ENCODE assay signal across 9 mouse cellular contexts in genomic region chr13:54331825-54332675, GRCm38 (mm10). TPM values are rescaled to one million over a fixed set of nuclear protein-coding genes. Genes with fewer than 3 reads are reported as not detected.
DNase-seq lines count a peak whose midpoint lies in the region; ATAC-seq lines count a peak whose summit lies in the region.
"Had no signal": no experiment of that assay in that cellular context is flagged by ENCODE, and none has a peak within 500 bp of the region (broad histone marks: within the 10 kb centered on the region; RNA-seq: fewer than 3 reads in every experiment).

No protein-coding gene starts in this region.

- no peak overlapping the region for H3K9ac ChIP-seq in forebrain, embryonic 16.5 days (replicated peaks; ENCODE audit: low read depth, low read length)
- H3K9ac ChIP-seq in midbrain, embryonic 14.5 days (replicated peaks; ENCODE audit: low read length): no peak overlapping the region

- H3K27me3 ChIP-seq in forebrain, embryonic 16.5 days (replicated peaks; ENCODE audit: control insufficient read depth, insufficient read depth, low read length): no peaks in the 10 kb centered on the region
- no peaks in the 10 kb centered on the region for H3K27me3 ChIP-seq in midbrain, embryonic 14.5 days (ENCODE audit: control insufficient read depth, insufficient read depth, low read length)

- no peak overlapping the region for H3K27ac ChIP-seq in forebrain, embryonic 16.5 days (ENCODE audit: low read length)
- H3K27ac ChIP-seq in midbrain, embryonic 14.5 days (replicated peaks; ENCODE audit: low read depth, low read length): 0 out of 2 replicates have a peak overlapping the region, but pooled peaks have one; percentile 32

- H3K36me3 ChIP-seq in forebrain, embryonic 16.5 days (ENCODE audit: control insufficient read depth, insufficient read depth): no peaks in the 10 kb centered on the region
- no peaks in the 10 kb centered on the region for H3K36me3 ChIP-seq in midbrain, embryonic 14.5 days (ENCODE audit: control insufficient read depth, insufficient read depth, low read length)

- H3K4me3 ChIP-seq in forebrain, embryonic 16.5 days (replicated peaks; ENCODE audit: low read length): no peak overlapping the region
- no peak overlapping the region for H3K4me3 ChIP-seq in midbrain, embryonic 14.5 days (replicated peaks; ENCODE audit: low read depth, low read length)
- H3K4me3 ChIP-seq: myocyte had no signal

- no peak overlapping the region for H3K4me2 ChIP-seq in forebrain, embryonic 16.5 days (ENCODE audit: low read length)
- H3K4me2 ChIP-seq in midbrain, embryonic 14.5 days (ENCODE audit: low read length): no peak overlapping the region

- H3K4me1 ChIP-seq in forebrain, embryonic 16.5 days (replicated peaks; ENCODE audit: control insufficient read depth, insufficient read depth, low read length): peaks cover 24% of the 10 kb centered on the region
- H3K4me1 ChIP-seq in midbrain, embryonic 14.5 days (ENCODE audit: control insufficient read depth, insufficient read depth, low read length): peaks cover 42% of the 10 kb centered on the region

- DNase-seq in adrenal gland, adult (ENCODE audit: inconsistent age in 2 of 2, low spot score in 1 of 2): peak; percentile 45 to 66
- DNase-seq in adrenal gland, postnatal 4 days (ENCODE audit: low spot score in 2 of 2): no peak
- DNase-seq in heart, postnatal 4 days: peak; percentile 81
- peak; percentile 35 to 49 for DNase-seq in left cerebral cortex, adult 18-20 months (ENCODE audit: low spot score in 2 of 2)
- DNase-seq in midbrain, embryonic 14.5 days: peak; percentile 77
- peak; percentile 65 for DNase-seq in telencephalon, adult 2 months (ENCODE audit: low read depth, low spot score)
- DNase-seq in MN1 (ENCODE audit: low spot score): no peak

- peak; percentile 39; the same call in 1 of the 2 replicates for ATAC-seq in forebrain, embryonic 16.5 days
- peak; percentile 68 for ATAC-seq in midbrain, embryonic 14.5 days (ENCODE audit: low FRiP score, low TSS enrichment)

- WGBS in forebrain, embryonic 16.5 days: 60% methylated on average over 22 of the region's 22 CpGs
- 32% methylated on average over 22 of the region's 22 CpGs for WGBS in midbrain, embryonic 14.5 days

- no peaks in the 10 kb centered on the region for H3K9me3 ChIP-seq in forebrain, embryonic 16.5 days (ENCODE audit: control insufficient read depth, low read length)
- no peaks in the 10 kb centered on the region for H3K9me3 ChIP-seq in midbrain, embryonic 14.5 days (ENCODE audit: control insufficient read depth, low read length)

RNA-seq across cellular contexts. Expression of gene Cplx2, which starts 39.1 kb away (rescaled TPM):
- 10 to 100 TPM; 46.3 to 50.4 TPM for total RNA-seq in adrenal gland, postnatal 4 days (2021)
- 31.8 and 34.3 TPM in 2 replicates for polyA plus RNA-seq in forebrain, embryonic 16.5 days (2015; fragmentation: Nextera tagmentation; extraction: Ambion mirVana)
- 10 to 100 TPM; 12.6 to 12.7 TPM for total RNA-seq in heart, postnatal 4 days (2021)
- total RNA-seq in left cerebral cortex, adult 18-20 months (2021): 100 to 1,000 TPM; 791 to 833 TPM
- polyA plus RNA-seq in midbrain, embryonic 14.5 days (2014; fragmentation: Nextera tagmentation; extraction: Ambion mirVana): 39.4 and 41.9 TPM in 2 replicates

Comparison
In these comparisons a context has a peak if more than half of its experiments do, and no peak if none do; other contexts are left out.
1. DNase-seq: peak in adrenal gland, adult (2 of 2), heart, postnatal 4 days (single experiment), left cerebral cortex, adult 18-20 months (2 of 2), midbrain, embryonic 14.5 days (single experiment) and telencephalon, adult 2 months (single experiment); none in adrenal gland, postnatal 4 days (0 of 2) and MN1 (single experiment).
2. RNA of gene Cplx2, which starts 39.1 kb away (total RNA-seq): 791 to 833 TPM in left cerebral cortex, adult 18-20 months; 46.3 to 50.4 TPM in adrenal gland, postnatal 4 days and 12.6 to 12.7 TPM in heart, postnatal 4 days; every median in the first group is over 10 times any median in the second.